Mouse (Mus musculus): ENCODE results near the gene Nudt14. TPM values are rescaled to one million over a fixed set of nuclear protein-coding genes. Genes with fewer than 3 reads are reported as not detected.
A peak's percentile ranks its signal among the peaks of the same experiment; 100 is the strongest.

Nudt14 gene
- total RNA-seq, 1 experiment from 2014 or later = 32.5 TPM

GRCm38 (mm10) chr12:112912951-112913745 lies 28.8 kb downstream of the Nudt14 start:
- DNase-seq = no peak

GRCm38 (mm10) chr12:112911701-112912100 lies 30.2 kb downstream of the Nudt14 start:
- no peak for DNase-seq

- no peak for DNase-seq
Observed at GRCm38 (mm10) chr12:112908991-112909390, 32.9 kb downstream of the Nudt14 start.

- DNase-seq = no peak
Observed at GRCm38 (mm10) chr12:112905001-112905400, 36.9 kb downstream of the Nudt14 start.

GRCm38 (mm10) chr12:112903941-112904340 lies 38.0 kb downstream of the Nudt14 start:
- DNase-seq = peak; percentile 56

GRCm38 (mm10) chr12:112900641-112901040 lies 41.3 kb downstream of the Nudt14 start:
- no peak for DNase-seq

- DNase-seq = no peak
Observed at GRCm38 (mm10) chr12:112898960-112899359, 43.0 kb downstream of the Nudt14 start.

GRCm38 (mm10) chr12:112898351-112898750 lies 43.6 kb downstream of the Nudt14 start:
- DNase-seq = no peak

GRCm38 (mm10) chr12:112897522-112898212 lies 44.3 kb downstream of the Nudt14 start:
- peak; percentile 68 for DNase-seq

GRCm38 (mm10) chr12:112894969-112895368 lies 47.0 kb downstream of the Nudt14 start:
- DNase-seq = no peak

- peak; percentile 54 for DNase-seq
Observed at GRCm38 (mm10) chr12:112894303-112894884, 47.5 kb downstream of the Nudt14 start.

GRCm38 (mm10) chr12:112885465-112885864 lies 56.5 kb downstream of the Nudt14 start:
- DNase-seq = no peak

Small RNA genes lying within 50 kb of the gene (microRNA-seq; reads per million reads assigned to microRNA genes)
- 0 reads per million in 2 experiments for gene Mir6941

Other genes starting within 250 kb of the Nudt14 start
- gene Cep170b, start 221.7 kb downstream of the Nudt14 start, total RNA-seq (2021) = 29.1 and 33.0 TPM in 2 replicates
- 6.4 and 19.9 TPM in 2 replicates for gene Pld4, start 181.5 kb downstream of the Nudt14 start, total RNA-seq (2021)
- gene Ahnak2, start 139.5 kb downstream of the Nudt14 start, total RNA-seq (2021) = 7.2 and 9.6 TPM in 2 replicates
- 3.4 and 5.6 TPM in 2 replicates for gene Clba1, start 133.2 kb downstream of the Nudt14 start, total RNA-seq (2021)
- gene Cdca4, start 112.7 kb downstream of the Nudt14 start, total RNA-seq (2021) = 19.9 and 21.4 TPM in 2 replicates
- gene Gpr132, start 73.9 kb downstream of the Nudt14 start, total RNA-seq (2021) = 0.30 and 3.4 TPM in 2 replicates
- gene Jag2, start 12.3 kb downstream of the Nudt14 start, total RNA-seq (2021) = 18.6 and 20.8 TPM in 2 replicates
- gene Btbd6, start 34.4 kb upstream of the Nudt14 start, total RNA-seq (2021) = 18.3 and 21.1 TPM in 2 replicates
- 46.3 and 57.7 TPM in 2 replicates for gene Brf1, start 58.6 kb upstream of the Nudt14 start, total RNA-seq (2021)
- gene Pacs2, start 72.4 kb upstream of the Nudt14 start, total RNA-seq (2021) = 30.0 and 31.1 TPM in 2 replicates
- 0.37 and 0.49 TPM in 2 replicates for gene Tex22, start 132.4 kb upstream of the Nudt14 start, total RNA-seq (2021)
- gene Mta1, start 156.2 kb upstream of the Nudt14 start, total RNA-seq (2021) = 83.7 and 94.0 TPM in 2 replicates
- 152 and 174 TPM in 2 replicates for gene Crip2, start 198.1 kb upstream of the Nudt14 start, total RNA-seq (2021)
- gene Crip1, start 204.2 kb upstream of the Nudt14 start, total RNA-seq (2021) = 79.4 and 132 TPM in 2 replicates
- gene Tedc1, start 214.3 kb upstream of the Nudt14 start, total RNA-seq (2021) = 3.1 and 3.7 TPM in 2 replicates
- gene Tmem121, start 243.8 kb upstream of the Nudt14 start, total RNA-seq (2021) = 3.4 and 4.7 TPM in 2 replicates

Data from adrenal gland, postnatal 14 days (tissue).